Mouse (Mus musculus): ENCODE data around the gene Cacnb2. TPM values are rescaled to one million over a fixed set of nuclear protein-coding genes. Genes with fewer than 3 reads are reported as not detected.

Cacnb2 gene
- polyA plus RNA-seq, 1 experiment, result 45.1 TPM

- no peak for DNase-seq
- H3K4me3 ChIP-seq (replicated peaks; ENCODE audit: insufficient read depth, low read depth, low read length), result no peak overlapping the region
- H3K27ac ChIP-seq (ENCODE audit: insufficient read depth, low read length), result no peak overlapping the region
- H3K27me3 ChIP-seq (ENCODE audit: control insufficient read depth, insufficient read depth, low read length), result no peaks in the 10 kb centered on the region
- no peaks in the 10 kb centered on the region for H3K4me1 ChIP-seq (ENCODE audit: control insufficient read depth, insufficient read depth, low read length)
- WGBS, result 84% methylated on average over 1 of the region's 1 CpGs
- TF ChIP-seq CTCF (IDR thresholded peaks at IDR 0.05; ENCODE audit: borderline replicate concordance, insufficient read depth, low read depth, low read length) (no peak), POLR2A (IDR thresholded peaks at IDR 0.05; ENCODE audit: borderline replicate concordance, insufficient read depth, low read length) (no peak)
These were observed 141.9 kb downstream of the Cacnb2 start for GRCm38 (mm10) chr2:14744761-14745160.

- DNase-seq, result no peak
- no peaks in the 10 kb centered on the region for H3K27me3 ChIP-seq (ENCODE audit: control insufficient read depth, insufficient read depth, low read length)
- TF ChIP-seq POLR2A (IDR thresholded peaks at IDR 0.05; ENCODE audit: borderline replicate concordance, insufficient read depth, low read length) (no peak), CTCF (IDR thresholded peaks at IDR 0.05; ENCODE audit: borderline replicate concordance, insufficient read depth, low read depth, low read length) (no peak)
- H3K4me3 ChIP-seq (replicated peaks; ENCODE audit: insufficient read depth, low read depth, low read length), result no peak overlapping the region
- 21% methylated on average over 4 of the region's 4 CpGs for WGBS
- H3K27ac ChIP-seq (ENCODE audit: insufficient read depth, low read length), result no peak overlapping the region
- no peaks in the 10 kb centered on the region for H3K4me1 ChIP-seq (ENCODE audit: control insufficient read depth, insufficient read depth, low read length)
These were observed 160.0 kb downstream of the Cacnb2 start for GRCm38 (mm10) chr2:14762846-14763245.

DNA sequence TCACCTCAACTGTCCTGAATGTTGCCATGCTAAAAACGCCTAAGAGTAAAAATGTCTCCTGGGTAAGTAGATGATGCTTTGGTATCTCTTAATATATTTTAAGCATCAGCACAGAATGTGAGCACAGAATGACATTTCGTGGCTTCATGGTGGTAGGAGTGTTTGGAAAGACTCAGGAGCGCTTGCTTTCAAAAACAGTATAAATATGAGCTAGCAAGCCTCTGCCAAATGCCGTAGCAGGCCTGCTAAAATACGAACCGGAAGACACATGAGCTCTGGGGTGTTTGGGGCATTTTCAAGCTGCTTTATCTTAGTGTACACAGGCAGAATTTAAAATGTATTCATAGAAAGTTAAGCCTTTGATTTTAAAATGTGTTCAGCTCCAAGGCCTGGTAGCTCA is 161.0 kb downstream of the Cacnb2 start:
- WGBS, result 85% methylated on average over 6 of the region's 6 CpGs
- Histone ChIP-seq H3K27me3 (ENCODE audit: control insufficient read depth, insufficient read depth, low read length) (no peaks in the 10 kb centered on the region), H3K4me3 (replicated peaks; ENCODE audit: insufficient read depth, low read depth, low read length) (no peak overlapping the region), H3K4me1 (ENCODE audit: control insufficient read depth, insufficient read depth, low read length) (no peaks in the 10 kb centered on the region), H3K27ac (ENCODE audit: insufficient read depth, low read length) (no peak overlapping the region)
- DNase-seq, result no peak
- TF ChIP-seq POLR2A (IDR thresholded peaks at IDR 0.05; ENCODE audit: borderline replicate concordance, insufficient read depth, low read length) (no peak), CTCF (IDR thresholded peaks at IDR 0.05; ENCODE audit: borderline replicate concordance, insufficient read depth, low read depth, low read length) (no peak)

DNA sequence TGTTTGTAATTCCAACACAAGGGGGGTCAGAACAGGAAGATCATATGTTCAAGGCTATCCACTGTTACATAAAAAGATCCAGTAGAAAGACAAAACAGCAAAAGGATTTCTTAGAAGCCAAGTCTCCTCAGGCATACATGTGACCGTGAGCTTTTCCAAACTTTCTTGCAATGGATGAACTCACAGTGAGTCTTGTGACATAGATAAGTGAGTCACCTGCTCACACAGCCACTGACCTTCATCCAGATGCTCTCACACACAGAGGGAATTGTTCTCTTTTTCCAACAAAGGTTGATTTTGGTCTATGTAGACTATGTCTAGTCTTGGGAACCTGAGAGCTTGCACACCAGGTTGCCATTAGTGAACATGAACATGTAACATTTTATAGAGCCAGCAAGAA is 166.6 kb downstream of the Cacnb2 start:
- Histone ChIP-seq H3K27ac (ENCODE audit: insufficient read depth, low read length) (no peak overlapping the region), H3K4me1 (ENCODE audit: control insufficient read depth, insufficient read depth, low read length) (no peaks in the 10 kb centered on the region), H3K27me3 (ENCODE audit: control insufficient read depth, insufficient read depth, low read length) (no peaks in the 10 kb centered on the region), H3K4me3 (replicated peaks; ENCODE audit: insufficient read depth, low read depth, low read length) (no peak overlapping the region)
- TF ChIP-seq POLR2A (IDR thresholded peaks at IDR 0.05; ENCODE audit: borderline replicate concordance, insufficient read depth, low read length) (no peak), CTCF (IDR thresholded peaks at IDR 0.05; ENCODE audit: borderline replicate concordance, insufficient read depth, low read depth, low read length) (no peak)
- WGBS, result 93% methylated on average over 1 of the region's 1 CpGs
- no peak for DNase-seq

GRCm38 (mm10) chr2:14770635-14771034 is 167.7 kb downstream of the Cacnb2 start:
- no peak overlapping the region for H3K27ac ChIP-seq (ENCODE audit: insufficient read depth, low read length)
- H3K27me3 ChIP-seq (ENCODE audit: control insufficient read depth, insufficient read depth, low read length), result no peaks in the 10 kb centered on the region
- no peak for DNase-seq
- TF ChIP-seq POLR2A (IDR thresholded peaks at IDR 0.05; ENCODE audit: borderline replicate concordance, insufficient read depth, low read length), result no peak
- TF ChIP-seq CTCF (IDR thresholded peaks at IDR 0.05; ENCODE audit: borderline replicate concordance, insufficient read depth, low read depth, low read length), result no peak
- no peak overlapping the region for H3K4me3 ChIP-seq (replicated peaks; ENCODE audit: insufficient read depth, low read depth, low read length)
- 91% methylated on average over 4 of the region's 4 CpGs for WGBS
- H3K4me1 ChIP-seq (ENCODE audit: control insufficient read depth, insufficient read depth, low read length), result no peaks in the 10 kb centered on the region

GRCm38 (mm10) chr2:14774375-14774774 is 171.5 kb downstream of the Cacnb2 start:
- no peak for TF ChIP-seq CTCF (IDR thresholded peaks at IDR 0.05; ENCODE audit: borderline replicate concordance, insufficient read depth, low read depth, low read length)
- TF ChIP-seq POLR2A (IDR thresholded peaks at IDR 0.05; ENCODE audit: borderline replicate concordance, insufficient read depth, low read length), result no peak
- WGBS, result 63% methylated on average over 1 of the region's 1 CpGs
- DNase-seq, result no peak
- Histone ChIP-seq H3K27me3 (ENCODE audit: control insufficient read depth, insufficient read depth, low read length) (no peaks in the 10 kb centered on the region), H3K4me3 (replicated peaks; ENCODE audit: insufficient read depth, low read depth, low read length) (no peak overlapping the region), H3K27ac (ENCODE audit: insufficient read depth, low read length) (no peak overlapping the region), H3K4me1 (ENCODE audit: control insufficient read depth, insufficient read depth, low read length) (no peaks in the 10 kb centered on the region)

DNA sequence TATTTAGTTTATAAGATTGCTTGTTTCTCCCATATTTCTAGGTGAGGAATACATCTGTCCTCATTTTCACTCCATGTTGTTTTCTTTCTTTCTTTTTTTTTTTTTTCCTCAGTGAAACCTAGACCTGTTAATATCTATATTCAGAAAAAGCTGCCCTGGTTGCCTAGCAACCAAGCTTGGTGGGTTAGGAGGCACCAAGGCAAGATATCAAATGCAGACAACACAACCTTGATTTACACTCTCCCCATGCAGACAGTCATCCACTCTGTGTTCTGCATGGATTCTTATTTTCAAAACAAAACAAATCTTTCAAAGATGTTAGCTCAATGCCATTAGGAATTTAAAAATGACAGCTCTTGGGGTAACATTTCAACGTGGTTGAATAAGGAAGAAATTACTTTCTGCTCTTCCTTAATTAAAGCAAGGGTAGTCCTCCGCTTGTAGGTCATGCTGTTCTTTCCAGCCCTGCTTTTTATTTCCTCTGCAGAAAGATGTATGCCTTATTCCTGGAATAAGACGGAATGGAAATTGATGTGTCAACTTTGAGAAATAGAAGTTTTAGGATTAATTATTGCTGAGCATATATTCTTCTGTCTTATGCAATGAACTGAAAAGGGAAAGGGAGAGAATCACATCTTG is 172.1 kb downstream of the Cacnb2 start:
- Histone ChIP-seq H3K27me3 (ENCODE audit: control insufficient read depth, insufficient read depth, low read length) (no peaks in the 10 kb centered on the region), H3K4me1 (ENCODE audit: control insufficient read depth, insufficient read depth, low read length) (no peaks in the 10 kb centered on the region), H3K27ac (ENCODE audit: insufficient read depth, low read length) (no peak overlapping the region), H3K4me3 (replicated peaks; ENCODE audit: insufficient read depth, low read depth, low read length) (no peak overlapping the region)
- DNase-seq, result no peak
- 61% methylated on average over 3 of the region's 3 CpGs for WGBS
- TF ChIP-seq POLR2A (IDR thresholded peaks at IDR 0.05; ENCODE audit: borderline replicate concordance, insufficient read depth, low read length) (no peak), CTCF (IDR thresholded peaks at IDR 0.05; ENCODE audit: borderline replicate concordance, insufficient read depth, low read depth, low read length) (no peak)

DNA sequence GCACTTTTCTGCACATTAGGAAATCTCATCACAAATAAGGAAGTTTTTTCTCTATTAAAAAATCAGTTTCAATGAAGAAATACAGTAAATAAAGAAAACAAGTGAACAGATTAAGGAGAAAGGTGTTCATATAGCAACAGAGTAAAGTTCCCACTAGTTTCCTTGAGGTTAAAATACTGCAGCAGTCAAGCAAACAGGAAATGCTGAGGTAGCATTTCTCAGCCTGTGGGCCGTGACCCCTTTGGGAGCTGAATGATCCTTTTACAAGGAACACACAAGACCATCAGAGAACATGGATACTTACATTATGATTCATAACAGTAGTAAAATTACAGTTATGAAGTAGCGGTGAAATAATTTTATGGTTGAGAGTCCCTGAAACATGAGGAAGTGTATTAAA is 185.1 kb downstream of the Cacnb2 start:
- WGBS, result 97% methylated on average over 2 of the region's 2 CpGs
- H3K27me3 ChIP-seq (ENCODE audit: control insufficient read depth, insufficient read depth, low read length), result no peaks in the 10 kb centered on the region
- no peak overlapping the region for H3K27ac ChIP-seq (ENCODE audit: insufficient read depth, low read length)
- no peaks in the 10 kb centered on the region for H3K4me1 ChIP-seq (ENCODE audit: control insufficient read depth, insufficient read depth, low read length)
- no peak overlapping the region for H3K4me3 ChIP-seq (replicated peaks; ENCODE audit: insufficient read depth, low read depth, low read length)
- TF ChIP-seq POLR2A (IDR thresholded peaks at IDR 0.05; ENCODE audit: borderline replicate concordance, insufficient read depth, low read length), result no peak
- TF ChIP-seq CTCF (IDR thresholded peaks at IDR 0.05; ENCODE audit: borderline replicate concordance, insufficient read depth, low read depth, low read length), result no peak
- no peak for DNase-seq

Measured in cerebellum, adult 2 months (tissue).